Mouse (Mus musculus) liver, postnatal 0 days (tissue): ENCODE data around the gene Gm765. TPM values are rescaled to one million over a fixed set of nuclear protein-coding genes. Genes with fewer than 3 reads are reported as not detected.
A peak's percentile ranks its signal among the peaks of the same experiment; 100 is the strongest.

Experiments used
- ATAC-seq: fragments of 200-750 bp; cut with Nextera tagmentation; 2 replicates; pipeline ENCODE4 v1.8.0; 2017; ENCODE audit warnings: mild to moderate bottlenecking, moderate library complexity
- DNase-seq: peaks from one replicate; pipeline ENCODE4 v3.0.0-alpha.2; 2016
- H3K27ac ChIP-seq: fragments of 300-500 bp; sonication (generic); 2 replicates; pipeline ENCODE4 v1.5.1; 2014; ENCODE audit warnings: antibody characterized with exemption, moderate library complexity, mild to moderate bottlenecking, low read depth
- H3K27me3 ChIP-seq: fragments of 300-500 bp; sonication (generic); 2 replicates; pipeline ENCODE4 v1.6.1; 2014; ENCODE audit warnings: low read length, control low read depth, mixed read lengths; ENCODE audit not compliant: insufficient read depth
- H3K36me3 ChIP-seq: fragments of 300-500 bp; sonication (generic); replicated peaks from 2 replicates; pipeline ENCODE4 v1.6.1; 2014; ENCODE audit warnings: mild to moderate bottlenecking, control low read depth, low read length, moderate library complexity, mixed read lengths; ENCODE audit not compliant: insufficient read depth
- H3K4me1 ChIP-seq: fragments of 300-500 bp; sonication (generic); 2 replicates; pipeline ENCODE4 v1.6.1; 2014; ENCODE audit warnings: antibody characterized with exemption, mild to moderate bottlenecking, control low read depth; ENCODE audit not compliant: insufficient read depth
- H3K4me2 ChIP-seq: fragments of 300-500 bp; sonication (generic); 2 replicates; pipeline ENCODE4 v1.6.1; 2014; ENCODE audit warnings: low read depth, mild to moderate bottlenecking, low read length, moderate library complexity, mixed read lengths
- H3K4me3 ChIP-seq: fragments of 300-500 bp; sonication (generic); 2 replicates; pipeline ENCODE4 v1.5.1; 2014; ENCODE audit warnings: low read depth, low read length
- H3K9ac ChIP-seq: fragments of 300-500 bp; sonication (generic); replicated peaks from 2 replicates; pipeline ENCODE4 v1.6.1; 2014; ENCODE audit warnings: mild to moderate bottlenecking, moderate library complexity
- H3K9me3 ChIP-seq: fragments of 300-500 bp; sonication (generic); 2 replicates; pipeline ENCODE4 v1.6.1; 2016; ENCODE audit warnings: mild to moderate bottlenecking, control low read depth, low read length, mixed read lengths
- CTCF ChIP-seq: sonication (generic); IDR thresholded peaks from 2 replicates; pipeline ENCODE4 v1.5.1; 2016; ENCODE audit warnings: antibody characterized with exemption, low read depth
- EP300 ChIP-seq: IDR thresholded peaks from 2 replicates; pipeline ENCODE4 v1.6.1; 2016; ENCODE audit warnings: antibody characterized with exemption, low read depth, mild to moderate bottlenecking
- WGBS: fragments of 180-500 bp; shearing (Covaris S2); extraction: QIAGEN DNeasy Blood & Tissue Kit; methylation state at CpG from one replicate; pipeline ENCODE4 v1.1.7; 2014; ENCODE audit not compliant: insufficient replicate concordance; 5-methylcytosine and 5-hydroxymethylcytosine counted together
- polyA plus RNA-seq: library from polyadenylated mRNA; unstranded; fragments of >200 nt; fragmentation: Nextera tagmentation; extraction: Ambion mirVana; gene quantifications from 2 replicates; pipeline ENCODE4 v1.2.1, GENCODE M21; 2015

Gene Gm765
- polyA plus RNA-seq, 1 experiment from 2014 or later, result 0.41 TPM

DNA sequence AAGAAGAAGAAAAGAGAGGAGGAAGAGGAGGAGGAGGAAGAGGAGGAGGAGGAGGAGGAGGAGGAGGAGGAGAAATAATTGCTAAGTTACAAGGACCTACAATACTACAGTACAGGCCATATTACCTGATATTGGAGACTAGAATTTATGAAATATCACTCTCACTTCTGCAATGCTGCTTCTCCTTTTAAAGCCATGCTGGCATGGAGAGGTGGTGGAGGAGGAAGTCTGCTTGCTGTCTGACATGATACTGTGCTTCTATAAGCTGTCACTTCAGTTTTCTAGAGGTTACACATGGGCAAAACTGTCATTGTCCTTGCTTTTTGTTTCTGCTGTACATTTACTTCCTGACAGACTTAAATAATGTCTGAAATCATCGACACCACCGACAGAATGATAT, 9.8 kb downstream of the Gm765 start:
- WGBS, result 53% methylated on average over 2 of the region's 2 CpGs
- H3K27me3 ChIP-seq, result no peaks in the 10 kb centered on the region
- no peak for TF ChIP-seq CTCF
- no peak for TF ChIP-seq EP300
- DNase-seq (no peak), ATAC-seq (no peak)
- H3K4me2 ChIP-seq, result no peak overlapping the region
- H3K9ac ChIP-seq, result no peak overlapping the region
- no peaks in the 10 kb centered on the region for H3K9me3 ChIP-seq
- H3K36me3 ChIP-seq, result no peaks in the 10 kb centered on the region
- H3K4me3 ChIP-seq, result no peak overlapping the region
- no peaks in the 10 kb centered on the region for H3K4me1 ChIP-seq
- no peak overlapping the region for H3K27ac ChIP-seq

DNA sequence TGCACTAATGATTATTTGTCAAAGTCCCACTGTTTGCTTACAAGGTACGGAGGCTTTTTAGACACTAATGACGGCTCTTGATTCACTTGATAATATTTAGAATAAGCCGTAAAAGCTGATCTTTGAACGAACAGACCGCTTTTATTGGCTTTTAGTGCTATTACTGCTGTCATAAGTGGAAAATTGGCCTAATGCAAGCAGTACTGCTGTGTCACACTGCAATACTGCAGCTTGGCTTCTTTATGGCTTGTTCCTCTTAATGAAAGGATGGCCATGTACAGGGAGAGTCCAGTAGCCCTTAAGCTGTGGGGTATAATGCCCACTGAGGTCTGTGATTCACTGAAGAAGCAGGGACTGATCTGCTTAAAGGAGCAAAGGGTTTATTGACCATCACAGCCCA, 30.9 kb downstream of the Gm765 start:
- ATAC-seq, result no peak
- TF ChIP-seq EP300 (no peak), CTCF (no peak)
- Histone ChIP-seq H3K9me3 (no peaks in the 10 kb centered on the region), H3K4me1 (no peaks in the 10 kb centered on the region), H3K4me3 (no peak overlapping the region), H3K36me3 (no peaks in the 10 kb centered on the region), H3K27ac (no peak overlapping the region), H3K4me2 (no peak overlapping the region), H3K9ac (no peak overlapping the region), H3K27me3 (no peaks in the 10 kb centered on the region)
- DNase-seq, result no peak
- 75% methylated on average over 5 of the region's 5 CpGs for WGBS

GRCm38 (mm10) chr6:98307647-98308046, 34.9 kb downstream of the Gm765 start:
- no peaks in the 10 kb centered on the region; the same call in 1 of the 2 replicates for H3K4me1 ChIP-seq
- no peak overlapping the region for H3K4me2 ChIP-seq
- WGBS, result 70% methylated on average over 3 of the region's 3 CpGs
- H3K9me3 ChIP-seq, result no peaks in the 10 kb centered on the region
- ATAC-seq (no peak), DNase-seq (no peak)
- no peaks in the 10 kb centered on the region for H3K27me3 ChIP-seq
- no peak for TF ChIP-seq CTCF
- no peak for TF ChIP-seq EP300
- no peaks in the 10 kb centered on the region for H3K36me3 ChIP-seq
- H3K9ac ChIP-seq, result no peak overlapping the region
- no peak overlapping the region for H3K27ac ChIP-seq
- no peak overlapping the region for H3K4me3 ChIP-seq

DNA sequence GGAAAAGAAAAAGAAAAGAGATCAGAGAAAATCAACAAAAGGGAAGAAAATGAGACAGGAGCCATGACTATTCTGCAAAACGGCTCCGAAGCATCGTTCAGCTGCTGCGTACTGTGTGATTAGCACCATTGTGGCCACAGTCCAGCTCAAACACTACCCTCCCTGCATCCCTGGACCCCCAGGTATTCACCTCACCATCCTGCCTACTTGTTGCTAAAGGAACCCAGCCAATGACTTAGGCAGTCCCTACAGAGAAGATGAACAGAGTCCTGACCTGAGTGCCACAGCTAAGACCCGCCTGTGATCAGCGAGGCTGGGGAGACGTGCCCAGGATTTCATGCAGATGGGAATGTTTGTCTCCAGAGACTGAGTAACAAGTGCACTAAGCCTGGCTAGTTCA, 35.4 kb downstream of the Gm765 start:
- no peak overlapping the region for H3K9ac ChIP-seq
- H3K36me3 ChIP-seq, result no peaks in the 10 kb centered on the region
- no peak overlapping the region for H3K27ac ChIP-seq
- H3K27me3 ChIP-seq, result no peaks in the 10 kb centered on the region
- H3K4me3 ChIP-seq, result no peak overlapping the region
- no peaks in the 10 kb centered on the region for H3K9me3 ChIP-seq
- peak overlapping the region; percentile 13; the same call in 1 of the 2 replicates for H3K4me2 ChIP-seq
- no peak for DNase-seq
- no peaks in the 10 kb centered on the region; the same call in 1 of the 2 replicates for H3K4me1 ChIP-seq
- 80% methylated on average over 7 of the region's 7 CpGs for WGBS
- TF ChIP-seq CTCF (no peak), EP300 (no peak)
- no peak for ATAC-seq

- Histone ChIP-seq H3K27me3 (no peaks in the 10 kb centered on the region), H3K4me3 (no peak overlapping the region), H3K4me1 (no peaks in the 10 kb centered on the region), H3K9ac (no peak overlapping the region), H3K36me3 (no peaks in the 10 kb centered on the region), H3K4me2 (no peak overlapping the region), H3K27ac (no peak overlapping the region), H3K9me3 (no peaks in the 10 kb centered on the region)
- TF ChIP-seq CTCF (no peak), EP300 (no peak)
- WGBS, result 75% methylated on average over 5 of the region's 5 CpGs
- DNase-seq, result no peak
- ATAC-seq, result no peak
These were observed 50.5 kb downstream of the Gm765 start for GRCm38 (mm10) chr6:98292064-98292463.

GRCm38 (mm10) chr6:98288316-98288715, 54.2 kb downstream of the Gm765 start:
- Histone ChIP-seq H3K4me2 (no peak overlapping the region), H3K27me3 (no peaks in the 10 kb centered on the region), H3K4me1 (no peaks in the 10 kb centered on the region), H3K4me3 (no peak overlapping the region), H3K36me3 (no peaks in the 10 kb centered on the region), H3K27ac (no peak overlapping the region), H3K9me3 (no peaks in the 10 kb centered on the region), H3K9ac (no peak overlapping the region)
- DNase-seq, result no peak
- TF ChIP-seq CTCF (no peak), EP300 (no peak)
- no peak for ATAC-seq
- 55% methylated on average over 3 of the region's 3 CpGs for WGBS

DNA sequence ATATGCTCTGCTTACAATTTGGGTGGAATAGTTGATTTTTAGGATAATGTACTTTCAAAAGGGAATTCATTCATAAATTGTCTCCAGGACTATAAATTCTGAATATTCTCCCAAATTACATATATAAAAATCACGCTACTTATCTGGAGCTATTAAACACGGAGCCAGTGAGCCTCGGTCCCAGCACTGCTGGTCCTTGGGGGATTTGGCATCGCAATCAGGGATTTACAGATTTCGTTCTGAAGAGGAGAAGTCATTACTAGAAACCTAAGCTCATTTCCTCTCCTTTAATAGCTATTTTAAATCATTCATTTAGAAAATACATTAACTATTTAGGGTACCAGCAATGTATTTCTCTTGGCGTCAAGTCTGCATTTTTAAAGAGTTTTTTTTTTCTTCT, 55.0 kb downstream of the Gm765 start:
- no peak for DNase-seq
- no peaks in the 10 kb centered on the region for H3K36me3 ChIP-seq
- H3K9me3 ChIP-seq, result no peaks in the 10 kb centered on the region
- H3K27me3 ChIP-seq, result no peaks in the 10 kb centered on the region
- no peak overlapping the region for H3K4me2 ChIP-seq
- no peak for TF ChIP-seq CTCF
- no peak for TF ChIP-seq EP300
- 81% methylated on average over 6 of the region's 6 CpGs for WGBS
- H3K4me3 ChIP-seq, result no peak overlapping the region
- no peaks in the 10 kb centered on the region for H3K4me1 ChIP-seq
- H3K27ac ChIP-seq, result no peak overlapping the region
- ATAC-seq, result no peak
- H3K9ac ChIP-seq, result no peak overlapping the region
